Mouse (Mus musculus) left cerebral cortex, adult 11 months (tissue): ENCODE measurements at regions not wholly inside any gene's neighbourhood (a gene's known extent, or its start where the extent isn't known, plus 50 kb on each side); places are given as distances from the start of the nearest gene placed in this dataset.

Source experiments
- DNase-seq: peaks from one replicate; pipeline ENCODE4 v3.0.0; 2022; ENCODE audit warnings: low spot score

- DNase-seq, result no peak
Measured at GRCm38 (mm10) chr4:68367983-68368382, 586.2 kb downstream of the Brinp1 start.

- no peak for DNase-seq
Measured at GRCm38 (mm10) chr4:68319575-68319974, 634.6 kb downstream of the Brinp1 start.

DNA sequence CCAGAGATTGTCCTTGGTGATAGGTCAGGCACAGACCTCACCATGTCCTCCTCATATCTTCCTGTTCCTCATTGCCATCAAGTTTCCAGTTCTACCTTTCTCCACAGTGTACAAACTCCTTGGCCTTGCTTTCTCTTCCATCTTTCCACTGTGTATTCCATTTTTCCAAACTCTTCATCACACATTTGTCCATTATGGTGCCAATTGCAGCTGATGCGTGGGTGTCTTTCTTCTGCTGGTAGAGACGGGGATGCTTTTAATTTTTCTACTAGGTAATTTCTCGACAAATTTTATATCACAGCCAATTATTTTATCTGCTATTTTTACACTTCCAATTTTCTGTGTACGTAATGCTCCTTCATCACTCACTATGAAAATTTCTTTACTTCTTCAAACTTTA, 641.4 kb downstream of the Brinp1 start:
- DNase-seq, result no peak

DNA sequence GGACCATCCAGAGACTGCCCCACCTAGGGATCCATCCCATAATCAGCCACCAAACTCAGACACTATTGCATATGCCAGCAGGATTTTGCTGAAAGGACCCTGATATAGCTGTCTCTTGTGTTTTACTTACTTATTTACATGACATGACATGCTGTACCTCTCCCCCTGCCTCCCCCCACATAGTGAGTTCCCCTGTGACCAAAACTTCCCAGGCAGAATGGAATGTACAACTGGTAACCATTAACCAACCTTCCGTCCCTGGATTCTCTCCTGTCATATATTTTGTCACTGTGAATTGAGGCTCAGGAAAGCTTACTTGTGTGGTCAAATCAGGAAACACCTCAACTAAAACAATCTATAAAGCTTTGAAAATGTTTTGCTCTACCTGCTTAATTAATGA, 669.4 kb downstream of the Brinp1 start:
- DNase-seq, result no peak

- DNase-seq, result no peak
Measured at GRCm38 (mm10) chr4:68280903-68281302, 673.3 kb downstream of the Brinp1 start.

DNA sequence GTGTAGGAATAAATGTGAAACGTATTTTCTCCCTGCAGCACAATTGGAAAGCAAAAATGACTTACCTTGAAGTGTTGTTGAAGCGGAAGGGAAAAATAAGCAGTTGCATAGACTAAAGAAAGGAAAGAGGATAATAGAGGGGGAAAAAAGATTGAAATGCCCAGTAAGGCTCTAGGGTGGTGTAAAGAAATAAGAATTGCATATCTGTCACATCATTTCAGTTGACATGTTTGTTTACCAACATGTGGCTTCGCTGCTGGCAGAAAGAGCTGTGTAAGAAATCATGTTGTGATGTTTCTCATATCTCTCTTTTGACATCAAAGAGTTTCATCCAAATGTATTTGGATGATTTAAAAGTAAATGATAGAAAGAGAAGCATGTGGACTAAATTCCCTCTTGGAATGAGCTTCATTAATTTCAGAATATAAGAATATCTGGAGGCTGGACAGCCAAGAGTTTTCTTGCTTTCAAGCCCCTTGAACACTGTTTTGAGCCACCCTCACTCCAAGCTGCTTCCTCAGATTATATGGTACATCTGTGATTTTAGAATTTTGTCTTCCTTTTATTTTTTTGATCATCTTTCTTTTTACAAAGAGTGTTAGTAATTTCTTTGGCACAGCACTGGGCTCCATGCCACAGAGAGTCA, 679.0 kb downstream of the Brinp1 start:
- DNase-seq, result no peak
